Comparison of ENCODE assay signal across 8 mouse cellular contexts in the genomic region with DNA sequence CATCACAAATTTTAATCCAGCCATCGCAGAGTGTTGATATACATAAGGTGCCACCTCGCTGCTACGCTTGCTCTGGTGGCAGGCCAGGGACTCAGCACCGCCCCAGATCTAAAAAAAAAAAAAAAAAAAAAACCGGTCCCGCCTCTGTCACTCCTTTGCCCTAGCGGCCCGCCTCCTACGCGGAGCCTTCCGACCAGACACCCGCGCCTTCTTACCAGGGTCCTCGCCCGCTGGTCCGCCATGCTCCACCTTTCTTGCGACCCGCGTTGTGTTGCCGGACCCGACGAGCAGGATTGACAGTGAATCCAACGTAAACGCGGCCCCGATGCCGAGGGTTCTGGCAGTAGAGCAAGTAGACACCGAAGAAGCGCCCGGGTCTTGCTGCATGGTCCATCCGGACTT. TPM values are rescaled to one million over a fixed set of nuclear protein-coding genes. Genes with fewer than 3 reads are reported as not detected.
DNase-seq lines count a peak whose midpoint lies in the region; ATAC-seq and TF ChIP-seq lines count a peak whose summit lies in the region.

A gene (plus strand): TSS at position 192 of the 402 bp plus-strand sequence.

- peak; percentile 37 for ATAC-seq in forebrain, embryonic 11.5 days (replicated peaks; ENCODE audit: low FRiP score)
- ATAC-seq in lung, embryonic 16.5 days (ENCODE audit: low read depth): peak; percentile 84

- peak within 1 kb of the TSS; percentile 81 for H3K9ac ChIP-seq in ES-Bruce4 (ENCODE audit: low read depth, poor library complexity, severe bottlenecking)
- H3K9ac ChIP-seq in forebrain, embryonic 11.5 days (ENCODE audit: low read length): peak within 1 kb of the TSS; percentile 91
- H3K9ac ChIP-seq in lung, embryonic 16.5 days (ENCODE audit: low read length): peak within 1 kb of the TSS; percentile 99

- peaks cover 2% of the 10 kb centered on the region for H3K4me1 ChIP-seq in ES-Bruce4 (ENCODE audit: control insufficient read depth, insufficient read depth, low read length)
- H3K4me1 ChIP-seq in forebrain, embryonic 11.5 days (replicated peaks; ENCODE audit: control insufficient read depth, insufficient read depth, low read length): peaks cover 15% of the 10 kb centered on the region
- peaks cover 18% of the 10 kb centered on the region for H3K4me1 ChIP-seq in lung, embryonic 16.5 days (replicated peaks; ENCODE audit: control insufficient read depth, insufficient read depth, low read length)

- intact Hi-C loops in heart, postnatal 14 days (cut with DNase I): loop anchor here (5.0 kb wide), 1 partner anchor 208 kb away; a partner anchor contains a TSS

- peak within 1 kb of the TSS; percentile 95 for H3K4me3 ChIP-seq in ES-Bruce4 (ENCODE audit: low read depth, low read length)
- peak within 1 kb of the TSS; percentile 73 for H3K4me3 ChIP-seq in forebrain, embryonic 11.5 days (ENCODE audit: low read depth, low read length)
- peak within 1 kb of the TSS; percentile 96 for H3K4me3 ChIP-seq in lung, embryonic 16.5 days (ENCODE audit: low read length)

- DNase-seq in adipocyte (ENCODE audit: low spot score): peak; percentile 72
- no peak for DNase-seq in forebrain, embryonic 11.5 days (ENCODE audit: low spot score)
- peak; percentile 69 to 73 for DNase-seq in heart, postnatal 14 days
- DNase-seq in layer of hippocampus, adult 8-10 months (ENCODE audit: low spot score in 2 of 2): no peak
- peak; percentile 50 for DNase-seq in ovary, postnatal 10 days (ENCODE audit: low spot score)
- no peak for DNase-seq in retina, postnatal 1 day

- no peaks in the 10 kb centered on the region for H3K27me3 ChIP-seq in ES-Bruce4 (ENCODE audit: control insufficient read depth, insufficient read depth, low read length, poor library complexity, severe bottlenecking)
- H3K27me3 ChIP-seq in forebrain, embryonic 11.5 days (ENCODE audit: control insufficient read depth, insufficient read depth, low read length): no peaks in the 10 kb centered on the region
- H3K27me3 ChIP-seq in lung, embryonic 16.5 days (ENCODE audit: control insufficient read depth, insufficient read depth, low read depth, low read length): no peaks in the 10 kb centered on the region

- peak within 1 kb of the TSS; percentile 91 for H3K27ac ChIP-seq in ES-Bruce4 (ENCODE audit: insufficient read depth, low read length)
- peak within 1 kb of the TSS; percentile 95 for H3K27ac ChIP-seq in forebrain, embryonic 11.5 days (ENCODE audit: low read depth, low read length)
- H3K27ac ChIP-seq in lung, embryonic 16.5 days (ENCODE audit: low read length): peak within 1 kb of the TSS; percentile 99

- TF ChIP-seq POLR2A in ES-Bruce4 (IDR thresholded peaks at IDR 0.05; ENCODE audit: insufficient read depth, low read length): no peak

- no peak for TF ChIP-seq EP300 in ES-Bruce4 (IDR thresholded peaks at IDR 0.05; ENCODE audit: insufficient read depth, low read depth, low read length)

- H3K36me3 ChIP-seq in ES-Bruce4 (ENCODE audit: control insufficient read depth, insufficient read depth, low read length, poor library complexity, severe bottlenecking): peaks cover 14% of the 10 kb centered on the region
- H3K36me3 ChIP-seq in forebrain, embryonic 11.5 days (ENCODE audit: control insufficient read depth, insufficient read depth, low read length): no peaks in the 10 kb centered on the region; the same call in 1 of the 2 replicates
- H3K36me3 ChIP-seq in lung, embryonic 16.5 days (ENCODE audit: control insufficient read depth, insufficient read depth, low read length): peaks cover 9% of the 10 kb centered on the region; the same call in 1 of the 2 replicates

- no peaks in the 10 kb centered on the region for H3K9me3 ChIP-seq in ES-Bruce4 (replicated peaks; ENCODE audit: control insufficient read depth, insufficient read depth, low read length, poor library complexity, severe bottlenecking)
- no peaks in the 10 kb centered on the region for H3K9me3 ChIP-seq in forebrain, embryonic 11.5 days (ENCODE audit: control insufficient read depth, low read length)
- H3K9me3 ChIP-seq in lung, embryonic 16.5 days (ENCODE audit: control insufficient read depth, low read length): no peaks in the 10 kb centered on the region

- H3K4me2 ChIP-seq in forebrain, embryonic 11.5 days (ENCODE audit: low read depth, low read length, severe bottlenecking): peak within 1 kb of the TSS; percentile 95
- H3K4me2 ChIP-seq in lung, embryonic 16.5 days (ENCODE audit: low read depth, low read length): peak within 1 kb of the TSS; percentile 96

- 0% methylated on average over 31 of the region's 31 CpGs for WGBS in forebrain, embryonic 11.5 days
- WGBS in lung, embryonic 16.5 days: under 1% methylated on average over 30 of the region's 31 CpGs

- TF ChIP-seq CTCF in ES-Bruce4 (IDR thresholded peaks at IDR 0.05; ENCODE audit: low read depth, low read length): no peak

RNA-seq across cellular contexts. Expression of the gene that starts here (rescaled TPM):
- 76.0 and 103 TPM in 2 replicates for polyA plus RNA-seq in ES-Bruce4 (2011; ENCODE audit: insufficient read depth, insufficient read length, low read depth, missing spikeins)
- polyA plus RNA-seq in forebrain, embryonic 11.5 days (2014; fragmentation: Nextera tagmentation; extraction: Ambion mirVana): 162 and 167 TPM in 2 replicates
- 10 to 100 TPM; 49.2 to 51.2 TPM for total RNA-seq in heart, postnatal 14 days (2021)
- 100 to 1,000 TPM in 1 of 4 experiments, 10 to 100 TPM in 3; 73.9 to 105 (median 92.5) TPM for total RNA-seq in layer of hippocampus, adult 8-10 months (2022)
- 102 and 108 TPM in 2 replicates for polyA plus RNA-seq in lung, embryonic 16.5 days (2015; fragmentation: Nextera tagmentation; extraction: Ambion mirVana)

Comparison
In these comparisons a context has a peak if more than half of its experiments do, and no peak if none do; other contexts are left out.
1. DNase-seq: peak in adipocyte (single experiment), heart, postnatal 14 days (2 of 2) and ovary, postnatal 10 days (single experiment); none in forebrain, embryonic 11.5 days (single experiment), layer of hippocampus, adult 8-10 months (0 of 2) and retina, postnatal 1 day (single experiment).
2. Peak in every context shown above with its lines, with median percentiles within 50 percentile points of each other: H3K27ac ChIP-seq, H3K4me3 ChIP-seq and H3K9ac ChIP-seq.